Mouse (Mus musculus) common myeloid progenitor, adult 5-6 weeks (primary cell): ENCODE data around the gene Ptprt. TPM values are rescaled to one million over a fixed set of nuclear protein-coding genes. Genes with fewer than 3 reads are reported as not detected.
"Not testable (repeated sequence)": the region's sequence is repeated elsewhere in the genome, so short reads cannot be mapped to it uniquely, and the experiment has no call there.

Experiments
- ATAC-seq: replicated peaks from 2 replicates; pipeline ENCODE4 v1.8.0; 2016; ENCODE audit warnings: low read depth, mild to moderate bottlenecking, moderate TSS enrichment, inconsistent platforms; ENCODE audit not compliant: poor library complexity, severe bottlenecking
- total RNA-seq: library from RNA; stranded (forward); fragments of 200-1000, 187-1606 nt; gene quantifications from 2 replicates; pipeline ENCODE4 v1.2.3, GENCODE M21; 2017

Gene Ptprt
- total RNA-seq, 1 experiment from 2014 or later = not detected

- ATAC-seq = no peak
Measured at GRCm38 (mm10) chr2:162248296-162248695, 412.7 kb downstream of the Ptprt start.

- no peak for ATAC-seq
Measured at GRCm38 (mm10) chr2:162222476-162222875, 438.5 kb downstream of the Ptprt start.

- ATAC-seq = no peak
Measured at GRCm38 (mm10) chr2:162220586-162220985, 440.4 kb downstream of the Ptprt start.

GRCm38 (mm10) chr2:162219507-162219906, 441.4 kb downstream of the Ptprt start:
- no peak for ATAC-seq

- ATAC-seq = no peak
Measured at GRCm38 (mm10) chr2:162217896-162218295, 443.1 kb downstream of the Ptprt start.

DNA sequence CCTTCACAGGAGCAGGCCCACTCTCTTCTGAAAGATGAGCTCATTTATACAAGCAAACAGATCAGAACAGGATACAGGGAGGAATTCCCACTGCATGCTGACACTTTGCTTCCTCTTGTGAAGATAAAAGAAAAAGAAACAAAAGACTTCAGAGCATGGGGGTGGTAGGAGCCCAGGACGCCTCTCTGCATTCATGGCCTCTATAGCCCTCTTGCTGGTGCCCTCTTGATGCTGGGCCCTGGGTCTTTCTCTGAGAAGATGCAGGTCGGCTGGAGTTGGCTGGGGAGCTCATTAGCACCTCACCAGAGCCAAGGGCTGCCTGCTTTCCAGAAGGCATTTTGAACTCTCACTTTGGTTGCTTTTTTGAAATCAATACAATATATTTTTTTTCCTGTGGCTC, 448.6 kb downstream of the Ptprt start:
- ATAC-seq = no peak

- no peak for ATAC-seq
Measured at GRCm38 (mm10) chr2:162210564-162210963, 450.4 kb downstream of the Ptprt start.

DNA sequence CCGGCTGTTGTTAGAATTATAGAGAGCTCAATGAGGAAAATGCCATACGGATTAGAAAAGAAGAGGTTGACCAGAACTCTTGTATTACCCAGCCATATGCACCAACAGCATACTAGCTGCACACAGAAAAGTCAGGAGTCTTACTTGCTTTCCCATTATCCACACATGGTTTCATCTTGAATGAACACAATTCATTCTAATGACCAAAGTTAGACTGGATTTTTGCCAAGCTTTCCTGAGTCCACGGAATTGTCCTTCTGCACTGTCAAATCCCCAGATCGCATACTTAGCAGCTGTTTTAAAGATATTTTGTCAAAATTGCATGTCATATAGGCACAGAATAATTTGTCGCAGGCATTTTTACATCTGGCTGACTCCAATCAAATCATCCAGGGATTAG, 463.6 kb downstream of the Ptprt start:
- ATAC-seq = no peak

DNA sequence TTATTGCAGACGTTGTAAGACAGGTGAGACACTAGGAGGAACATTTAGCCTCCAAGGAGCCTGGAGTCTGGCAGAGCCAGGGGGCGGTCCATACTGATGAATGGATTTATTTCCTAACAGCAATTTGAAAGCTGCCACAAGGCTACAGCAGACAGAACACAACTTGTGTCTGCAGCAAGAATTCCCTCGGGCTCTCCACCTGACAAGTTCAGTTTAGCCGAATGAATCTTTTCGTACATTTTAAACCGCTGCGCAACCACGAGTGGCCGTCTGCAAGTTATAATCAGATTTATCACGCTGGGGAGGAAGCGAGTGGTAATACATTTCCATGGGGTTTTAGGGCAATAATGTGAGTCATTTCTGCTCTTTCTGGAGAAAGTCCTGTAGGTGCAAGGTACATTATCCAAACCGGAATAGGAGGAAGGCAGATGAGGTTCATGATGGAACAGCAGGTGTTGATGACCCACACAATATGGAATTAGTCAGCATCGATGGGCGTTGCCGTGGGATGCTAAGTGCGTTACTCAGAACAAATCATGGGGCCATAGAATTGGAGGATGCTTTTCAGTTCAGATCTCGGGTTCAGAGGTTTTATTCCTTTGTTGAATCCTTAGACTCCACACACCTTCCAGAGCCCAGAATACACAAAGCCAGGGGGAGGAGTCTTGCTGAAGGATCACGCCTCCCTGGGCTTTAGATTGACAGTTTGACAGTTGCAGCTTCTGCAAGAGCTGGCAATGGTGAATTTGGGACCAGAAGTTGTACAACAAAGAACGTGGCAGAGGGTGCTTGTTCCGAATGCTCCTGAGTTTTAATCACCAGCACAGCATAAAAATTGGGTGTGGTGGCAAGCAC, 478.1 kb downstream of the Ptprt start:
- no peak for ATAC-seq

DNA sequence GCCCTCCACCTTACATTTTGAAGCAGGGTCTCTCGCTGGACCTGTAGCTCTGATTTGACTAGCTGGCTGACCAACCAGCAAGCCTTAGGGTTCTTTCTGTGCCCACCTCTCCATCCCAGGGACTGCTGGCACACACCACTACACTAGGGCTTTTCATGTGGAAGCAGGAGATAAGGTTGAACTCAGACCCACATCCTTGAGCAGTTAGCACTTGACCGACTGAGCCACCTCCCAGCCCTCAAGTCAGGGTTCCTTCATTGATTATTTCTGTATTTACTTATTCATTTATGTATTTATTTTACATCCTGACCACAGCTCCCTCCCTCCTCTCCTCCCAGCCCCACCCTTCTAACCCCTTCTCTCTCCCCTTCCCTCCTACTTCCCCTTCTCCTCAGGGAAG, 479.1 kb downstream of the Ptprt start:
- ATAC-seq = no peak

- no peak for ATAC-seq
Measured at GRCm38 (mm10) chr2:162172529-162172928, 488.4 kb downstream of the Ptprt start.

- no peak for ATAC-seq
Measured at GRCm38 (mm10) chr2:162141845-162142411, 519.0 kb downstream of the Ptprt start.

- not testable (repeated sequence) for ATAC-seq
Measured at GRCm38 (mm10) chr2:162136176-162136575, 524.8 kb downstream of the Ptprt start.

DNA sequence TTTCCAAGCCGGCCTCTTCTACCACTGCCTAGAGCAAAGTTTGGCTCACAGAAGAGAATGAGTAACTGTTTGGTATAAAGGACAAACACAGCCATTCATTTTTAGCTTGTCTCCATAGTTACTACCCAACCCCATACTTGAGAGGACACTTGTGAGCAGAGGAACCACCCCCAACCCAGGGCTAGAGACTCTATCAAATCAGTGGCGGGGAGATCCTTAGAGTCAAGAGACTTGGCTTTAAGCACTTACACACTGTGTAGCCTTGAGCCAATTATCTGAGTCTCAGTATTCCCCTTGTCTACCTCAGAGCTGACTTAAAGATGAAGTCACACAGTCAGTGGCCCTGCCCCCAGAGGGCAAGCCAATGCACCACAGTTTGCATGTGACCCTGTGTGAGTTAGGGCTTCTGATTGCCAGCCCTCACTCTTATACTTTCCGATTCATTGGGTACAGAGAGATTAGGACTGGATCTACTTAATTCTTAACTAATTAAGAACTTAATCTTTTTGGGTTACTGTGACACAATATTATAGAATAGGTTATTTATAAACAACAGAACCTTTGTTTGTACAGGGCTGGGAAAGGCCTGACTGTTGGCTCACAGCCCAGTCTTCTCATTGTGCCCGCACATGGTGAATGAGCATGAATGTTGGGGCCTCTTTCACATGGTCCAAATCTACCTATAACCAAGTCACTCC, 529.2 kb downstream of the Ptprt start:
- no peak for ATAC-seq

GRCm38 (mm10) chr2:162129896-162130295, 531.1 kb downstream of the Ptprt start:
- no peak for ATAC-seq

DNA sequence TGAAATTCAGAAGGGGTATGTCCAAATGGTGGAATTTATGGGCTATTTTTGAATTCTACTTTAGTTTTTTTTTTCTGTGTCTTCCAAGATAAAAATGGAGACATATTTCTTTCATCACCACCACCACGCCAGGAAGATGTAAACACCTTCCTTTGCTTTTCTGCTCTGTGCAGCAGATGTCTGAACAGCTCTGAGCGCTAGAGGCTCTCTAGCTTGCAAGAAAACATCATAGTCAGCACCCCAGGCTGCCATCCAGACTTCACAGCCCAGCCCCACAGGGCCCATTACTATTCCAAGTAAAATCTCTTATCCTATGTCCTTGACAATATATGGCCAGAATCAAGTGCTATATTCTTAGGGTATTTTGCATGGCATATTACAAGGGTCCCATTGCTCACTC, 542.9 kb downstream of the Ptprt start:
- no peak for ATAC-seq

GRCm38 (mm10) chr2:162082391-162082790, 578.6 kb downstream of the Ptprt start:
- ATAC-seq = no peak

- ATAC-seq = no peak
Measured at GRCm38 (mm10) chr2:162080717-162081398, 580.1 kb downstream of the Ptprt start.

DNA sequence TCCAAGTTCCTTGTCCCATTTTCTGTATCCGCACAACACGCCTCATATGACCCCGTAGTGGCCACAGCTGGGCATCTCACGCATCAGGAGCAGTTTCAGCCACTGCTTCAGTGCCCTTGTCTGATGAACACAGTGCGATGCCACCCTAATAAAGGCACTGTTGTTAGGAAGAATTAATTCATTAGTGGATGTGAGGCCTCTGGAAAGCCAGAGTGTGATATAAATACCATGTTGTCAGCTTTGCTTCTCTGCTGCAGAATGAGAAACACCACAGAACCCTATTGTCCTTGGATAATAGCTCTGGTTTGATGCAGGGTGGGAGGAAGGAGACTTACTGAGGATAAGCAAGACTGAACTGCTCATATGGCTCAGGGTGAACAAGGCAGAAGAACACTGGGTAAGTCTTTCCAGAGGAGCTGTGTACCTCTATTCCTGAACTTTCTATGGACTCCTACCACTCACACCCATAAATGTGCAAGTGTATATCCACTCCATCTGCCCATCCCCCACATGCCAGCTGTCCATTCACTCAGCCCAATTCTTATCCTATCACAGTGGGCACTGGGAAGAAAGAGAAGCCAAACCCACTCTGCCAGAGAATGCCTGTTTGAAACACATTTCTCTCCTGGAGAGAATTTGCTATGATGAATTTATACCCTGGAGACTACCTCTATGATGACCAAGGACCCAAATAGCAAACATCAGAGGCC, 582.2 kb downstream of the Ptprt start:
- no peak for ATAC-seq

DNA sequence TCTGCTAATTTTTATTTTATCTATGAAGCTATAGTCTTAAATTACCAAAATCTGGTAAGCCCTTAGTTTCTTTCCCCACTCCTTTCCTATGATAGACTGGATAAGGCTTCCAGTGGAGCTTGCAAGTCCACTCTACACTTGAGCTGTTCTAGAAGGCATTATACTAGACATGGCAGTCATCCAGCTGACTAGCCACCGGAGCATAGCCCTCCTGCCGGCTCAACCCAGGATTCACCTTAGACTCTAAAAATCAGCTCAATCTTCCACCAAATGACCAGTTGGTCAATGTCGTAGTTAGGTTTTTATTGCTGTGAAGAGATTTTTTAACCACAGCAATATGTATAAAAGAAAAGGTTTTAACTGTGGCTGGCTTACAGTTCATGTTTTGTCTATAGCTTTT, 608.1 kb downstream of the Ptprt start:
- no peak for ATAC-seq
